Mouse (Mus musculus): ENCODE results near the gene Bmi1.

GRCm38 (mm10) chr2:18664003-18664402 is 12.8 kb upstream of the Bmi1 start:
- TF ChIP-seq POLR2A (IDR thresholded peaks at IDR 0.05; ENCODE audit: low read depth, low read length) (no peak), CTCF (conservative IDR thresholded peaks at IDR 0.05; ENCODE audit: insufficient read depth, insufficient read length, low read depth, low read length) (no peak)
